Mouse (Mus musculus): ENCODE data around the gene Map2k1.

Map2k1 gene

GRCm38 (mm10) chr9:64242381-64242831 is 11.0 kb downstream of the Map2k1 start:
- no peak for DNase-seq

GRCm38 (mm10) chr9:64240681-64241080 is 12.8 kb downstream of the Map2k1 start:
- DNase-seq, result no peak

- DNase-seq, result no peak
Observed at GRCm38 (mm10) chr9:64240116-64240515, 13.3 kb downstream of the Map2k1 start.

- no peak for DNase-seq
Observed at GRCm38 (mm10) chr9:64236056-64236455, 17.4 kb downstream of the Map2k1 start.

- DNase-seq, result no peak
Observed at GRCm38 (mm10) chr9:64234768-64235435, 18.5 kb downstream of the Map2k1 start, which contains the start of gene Uchl4. Uchl4 (plus strand) TSS chr9:64235201.

GRCm38 (mm10) chr9:64233656-64234055 is 19.8 kb downstream of the Map2k1 start:
- DNase-seq, result no peak

- DNase-seq, result no peak
Observed at GRCm38 (mm10) chr9:64232257-64232957, 21.0 kb downstream of the Map2k1 start.

GRCm38 (mm10) chr9:64231674-64232073 is 21.8 kb downstream of the Map2k1 start:
- no peak for DNase-seq

- DNase-seq, result peak; percentile 42
Observed at GRCm38 (mm10) chr9:64231171-64231570, 22.3 kb downstream of the Map2k1 start.

- DNase-seq, result peak; percentile 55
Observed at GRCm38 (mm10) chr9:64228972-64229371, 24.5 kb downstream of the Map2k1 start.

- DNase-seq, result no peak
Observed at GRCm38 (mm10) chr9:64227736-64228135, 25.7 kb downstream of the Map2k1 start.

- no peak for DNase-seq
Observed at GRCm38 (mm10) chr9:64225805-64226204, 27.6 kb downstream of the Map2k1 start.

GRCm38 (mm10) chr9:64222098-64222497 is 31.3 kb downstream of the Map2k1 start:
- no peak for DNase-seq

GRCm38 (mm10) chr9:64221480-64221879 is 32.0 kb downstream of the Map2k1 start:
- peak; percentile 55 for DNase-seq

- DNase-seq, result no peak
Observed at GRCm38 (mm10) chr9:64220603-64221002, 32.8 kb downstream of the Map2k1 start.

GRCm38 (mm10) chr9:64219772-64220420 is 33.5 kb downstream of the Map2k1 start:
- DNase-seq, result no peak

- DNase-seq, result no peak
Observed at GRCm38 (mm10) chr9:64219305-64219704, 34.1 kb downstream of the Map2k1 start.

GRCm38 (mm10) chr9:64217887-64218286 is 35.5 kb downstream of the Map2k1 start:
- no peak for DNase-seq

GRCm38 (mm10) chr9:64216641-64217040 is 36.8 kb downstream of the Map2k1 start:
- DNase-seq, result no peak

GRCm38 (mm10) chr9:64216090-64216489 is 37.3 kb downstream of the Map2k1 start:
- no peak for DNase-seq

GRCm38 (mm10) chr9:64214452-64214851 is 39.0 kb downstream of the Map2k1 start:
- DNase-seq, result no peak

- DNase-seq, result peak; percentile 28
Observed at GRCm38 (mm10) chr9:64207509-64208084, 45.8 kb downstream of the Map2k1 start.

GRCm38 (mm10) chr9:64202866-64203265 is 50.6 kb downstream of the Map2k1 start:
- no peak for DNase-seq
